Mouse (Mus musculus) forebrain, embryonic 14.5 days (tissue): ENCODE data around the gene Snd1. TPM values are rescaled to one million over a fixed set of nuclear protein-coding genes. Genes with fewer than 3 reads are reported as not detected.

Experiments
- ATAC-seq: fragments of 200-750 bp; cut with Nextera tagmentation; 2 replicates; pipeline ENCODE4 v1.8.0; 2017; ENCODE audit warnings: mild to moderate bottlenecking, moderate library complexity
- DNase-seq: peaks from one replicate; pipeline ENCODE4 v3.0.0-alpha.2; 2015; ENCODE audit warnings: low spot score
- H3K27ac ChIP-seq: fragments of 300-500 bp; sonication (generic); 2 replicates; pipeline ENCODE4 v1.5.1; 2014; ENCODE audit warnings: low read depth, mild to moderate bottlenecking, control low read depth, low read length, moderate library complexity
- H3K27me3 ChIP-seq: fragments of 300-500 bp; sonication (generic); replicated peaks from 2 replicates; pipeline ENCODE4 v1.6.1; 2014; ENCODE audit warnings: low read length, control low read depth, mixed read lengths; ENCODE audit not compliant: control insufficient read depth, insufficient read depth
- H3K36me3 ChIP-seq: fragments of 300-500 bp; sonication (generic); 2 replicates; pipeline ENCODE4 v1.6.1; 2014; ENCODE audit warnings: low read length, control low read depth; ENCODE audit not compliant: control insufficient read depth, insufficient read depth
- H3K4me1 ChIP-seq: fragments of 300-500 bp; sonication (generic); 2 replicates; pipeline ENCODE4 v1.6.1; 2014; ENCODE audit warnings: antibody characterized with exemption, low read length, control low read depth; ENCODE audit not compliant: control insufficient read depth, insufficient read depth
- H3K4me2 ChIP-seq: fragments of 300-500 bp; sonication (generic); 2 replicates; pipeline ENCODE4 v1.6.1; 2014; ENCODE audit warnings: mild to moderate bottlenecking, control low read depth, low read length
- H3K4me3 ChIP-seq: fragments of 300-500 bp; sonication (generic); 2 replicates; pipeline ENCODE4 v1.5.1; 2014; ENCODE audit warnings: low read depth, low read length, control low read depth
- H3K9ac ChIP-seq: fragments of 300-500 bp; sonication (generic); 2 replicates; pipeline ENCODE4 v1.6.1; 2014; ENCODE audit warnings: mild to moderate bottlenecking, low read length, control low read depth, moderate library complexity
- H3K9me3 ChIP-seq: fragments of 300-500 bp; sonication (generic); replicated peaks from 2 replicates; pipeline ENCODE4 v1.6.1; 2016; ENCODE audit warnings: low read length, control low read depth, mixed read lengths; ENCODE audit not compliant: control insufficient read depth
- WGBS: fragments of 180-500 bp; shearing (Covaris S2); extraction: QIAGEN DNeasy Blood & Tissue Kit; methylation state at CpG from one replicate; pipeline ENCODE4 v1.1.7; 2014; 5-methylcytosine and 5-hydroxymethylcytosine counted together
- polyA plus RNA-seq: library from polyadenylated mRNA; unstranded; fragments of >200 nt; fragmentation: Nextera tagmentation; extraction: Ambion mirVana; gene quantifications from 2 replicates; pipeline ENCODE4 v1.2.1, GENCODE M21; 2014

Gene Snd1
- polyA plus RNA-seq, 1 experiment from 2014 or later, result 67.9 TPM

DNA sequence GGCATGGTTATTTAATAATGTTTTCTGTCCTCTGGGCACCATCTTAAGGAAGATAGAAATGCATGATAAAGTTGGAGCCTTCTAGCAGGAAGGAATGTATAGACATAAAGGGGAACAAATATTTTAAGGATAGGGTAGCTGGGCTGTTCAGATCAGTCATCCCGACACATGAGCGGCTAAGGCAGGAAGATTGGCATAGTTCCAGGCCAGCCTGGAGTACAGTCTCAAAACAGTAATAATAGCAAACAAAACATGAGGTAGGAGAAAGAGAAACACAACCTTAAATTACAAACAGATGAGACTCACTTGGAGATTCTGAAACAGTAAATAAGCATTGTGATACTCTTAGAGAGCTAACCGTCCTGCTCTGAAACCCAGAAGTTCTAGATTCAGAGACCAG is 276.2 kb downstream of the Snd1 start:
- Histone ChIP-seq H3K9me3 (no peaks in the 10 kb centered on the region), H3K4me1 (peaks cover 36% of the 10 kb centered on the region), H3K4me3 (no peak overlapping the region), H3K36me3 (no peaks in the 10 kb centered on the region), H3K9ac (no peak overlapping the region), H3K4me2 (no peak overlapping the region), H3K27ac (no peak overlapping the region), H3K27me3 (no peaks in the 10 kb centered on the region)
- DNase-seq (no peak), ATAC-seq (no peak)
- 53% methylated on average over 3 of the region's 3 CpGs for WGBS

DNA sequence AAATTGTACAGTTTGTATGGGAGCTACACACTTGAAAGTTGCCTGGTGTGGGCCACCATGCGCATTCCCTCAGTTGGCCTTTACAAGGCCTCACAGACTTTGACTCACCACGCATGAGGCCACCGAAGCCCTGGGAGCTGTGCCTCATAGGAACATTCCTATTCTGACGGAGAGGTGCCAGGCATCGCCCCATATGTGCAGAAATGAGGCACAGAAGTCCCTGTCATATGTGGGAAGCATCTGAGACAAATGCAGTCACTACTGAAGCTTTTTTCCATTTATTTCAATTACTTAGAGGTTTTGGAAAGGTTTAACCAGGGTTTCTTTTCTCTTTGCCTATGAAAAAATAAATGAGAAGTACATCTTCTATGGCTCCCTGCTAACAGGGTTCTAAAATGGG is 278.3 kb downstream of the Snd1 start:
- H3K4me3 ChIP-seq, result no peak overlapping the region
- ATAC-seq, result no peak
- no peak for DNase-seq

DNA sequence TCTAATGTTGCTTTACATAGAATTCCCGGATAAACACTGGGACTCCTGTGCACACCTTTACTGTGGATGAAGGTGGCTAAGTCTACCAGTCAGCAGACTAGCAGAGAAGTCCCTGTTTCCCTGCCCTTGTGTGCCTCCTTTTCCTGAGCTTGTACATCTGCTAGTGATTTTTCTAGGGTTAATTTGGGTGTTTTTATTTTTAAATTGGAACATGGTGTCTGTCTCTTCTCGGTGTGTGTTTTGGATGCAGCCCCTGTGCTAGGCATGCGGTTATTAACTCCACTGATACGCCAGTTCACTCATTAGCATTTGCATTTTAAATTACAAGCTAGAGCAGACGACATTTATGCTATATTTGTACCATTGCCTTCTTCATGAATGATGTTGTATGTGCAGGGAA is 278.7 kb downstream of the Snd1 start:
- H3K9ac ChIP-seq, result no peak overlapping the region
- peak; percentile 63 for DNase-seq
- WGBS, result 46% methylated on average over 5 of the region's 5 CpGs
- no peaks in the 10 kb centered on the region for H3K27me3 ChIP-seq
- H3K4me3 ChIP-seq, result no peak overlapping the region
- no peak overlapping the region for H3K4me2 ChIP-seq
- ATAC-seq, result peak; percentile 51; the same call in 1 of the 2 replicates
- peak overlapping the region; percentile 59; the same call in 1 of the 2 replicates for H3K27ac ChIP-seq
- H3K4me1 ChIP-seq, result peaks cover 51% of the 10 kb centered on the region
- no peaks in the 10 kb centered on the region for H3K9me3 ChIP-seq
- H3K36me3 ChIP-seq, result no peaks in the 10 kb centered on the region

More for the DNA sequence above, 278.3 kb downstream of the Snd1 start:
- Histone ChIP-seq H3K4me1 (peaks cover 51% of the 10 kb centered on the region), H3K4me2 (no peak overlapping the region), H3K27me3 (no peaks in the 10 kb centered on the region), H3K27ac (peak overlapping the region; percentile 59), H3K9ac (no peak overlapping the region), H3K36me3 (no peaks in the 10 kb centered on the region), H3K9me3 (no peaks in the 10 kb centered on the region)
- WGBS, result 79% methylated on average over 5 of the region's 5 CpGs

DNA sequence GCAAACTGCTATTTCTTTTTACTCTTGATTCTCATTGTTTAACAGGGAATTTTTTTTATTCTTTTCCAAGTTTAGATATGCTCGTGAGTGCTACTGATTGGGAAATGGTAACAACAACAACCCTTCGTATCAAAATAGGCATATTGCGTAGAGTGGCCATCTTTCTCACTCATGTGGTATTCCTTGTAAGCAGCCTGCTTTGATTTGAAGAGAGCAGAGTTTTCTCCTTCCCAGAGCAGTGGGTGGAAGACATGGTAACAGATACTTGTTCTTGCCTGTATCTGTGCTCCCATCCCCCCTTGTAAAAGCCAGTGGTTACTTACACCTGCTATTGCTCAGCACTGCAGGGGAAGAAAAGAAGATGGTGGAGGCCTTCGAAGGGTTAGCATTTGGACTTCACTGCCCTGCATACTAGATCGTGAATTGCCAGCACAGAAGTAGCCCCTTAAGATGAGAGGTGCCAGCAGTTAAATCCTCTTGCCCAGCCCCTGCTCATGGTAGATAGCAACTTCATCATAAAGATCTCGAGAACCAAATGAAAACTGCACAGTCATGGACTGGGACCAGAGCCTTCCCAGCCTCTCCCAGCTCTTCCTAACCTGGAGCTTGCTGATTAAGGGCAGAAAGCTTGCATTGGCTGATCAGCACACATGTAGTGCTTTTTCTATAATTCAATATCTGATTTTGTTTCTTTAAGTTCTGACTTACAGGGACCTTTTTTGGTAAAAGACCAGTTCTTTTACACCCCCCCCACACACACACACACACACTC is 279.4 kb downstream of the Snd1 start:
- H3K4me1 ChIP-seq, result peaks cover 48% of the 10 kb centered on the region
- no peak for ATAC-seq

DNA sequence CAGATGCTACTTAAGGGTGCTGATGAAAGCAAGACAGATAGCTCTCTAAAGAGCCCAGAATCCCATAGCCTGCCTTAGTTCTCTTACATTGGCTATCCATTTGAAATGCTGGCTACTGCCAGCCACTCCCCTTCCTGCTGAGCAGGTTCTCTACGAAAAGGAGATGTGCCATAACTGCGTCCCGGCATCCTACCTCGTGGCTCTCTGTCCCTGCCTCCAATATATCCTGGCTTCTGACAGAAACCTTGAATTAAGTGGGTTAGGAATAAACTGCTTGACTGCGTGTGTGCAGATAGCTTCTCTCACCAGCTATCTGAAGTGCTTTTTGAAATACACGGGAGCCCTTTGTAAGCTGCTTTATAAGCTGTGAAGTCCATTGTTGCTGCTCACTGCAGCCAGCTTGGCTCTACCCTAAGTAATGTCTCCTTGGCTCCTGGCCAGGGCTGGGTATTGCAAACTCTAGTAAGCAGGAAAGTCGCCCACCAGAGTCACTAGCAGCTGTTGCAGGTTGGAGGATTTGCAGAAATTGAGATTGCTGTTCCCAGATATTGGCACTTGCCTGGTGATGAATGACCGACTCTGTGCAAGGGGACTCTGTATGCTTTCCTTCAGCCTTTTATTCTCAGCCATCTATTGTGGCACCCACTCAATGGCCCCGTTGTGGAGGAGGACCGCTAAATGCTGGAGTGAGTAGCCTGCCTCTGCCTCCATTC is 281.5 kb downstream of the Snd1 start:
- H3K4me1 ChIP-seq, result peaks cover 34% of the 10 kb centered on the region
- no peaks in the 10 kb centered on the region for H3K36me3 ChIP-seq
- DNase-seq (peak; percentile 95), ATAC-seq (peak; percentile 87)
- no peak overlapping the region for H3K9ac ChIP-seq
- H3K4me3 ChIP-seq, result no peak overlapping the region
- no peaks in the 10 kb centered on the region for H3K9me3 ChIP-seq
- 7% methylated on average over 10 of the region's 10 CpGs for WGBS
- no peaks in the 10 kb centered on the region for H3K27me3 ChIP-seq
- H3K4me2 ChIP-seq, result no peak overlapping the region; the same call in 1 of the 2 replicates
- peak overlapping the region; percentile 52; the same call in 1 of the 2 replicates for H3K27ac ChIP-seq

More for the DNA sequence above, 279.4 kb downstream of the Snd1 start:
- Histone ChIP-seq H3K27ac (peak overlapping the region; percentile 59; the same call in 1 of the 2 replicates), H3K9ac (no peak overlapping the region), H3K4me2 (no peak overlapping the region), H3K36me3 (no peaks in the 10 kb centered on the region), H3K27me3 (no peaks in the 10 kb centered on the region), H3K4me3 (no peak overlapping the region), H3K9me3 (no peaks in the 10 kb centered on the region)
- DNase-seq, result no peak
- 82% methylated on average over 6 of the region's 6 CpGs for WGBS

DNA sequence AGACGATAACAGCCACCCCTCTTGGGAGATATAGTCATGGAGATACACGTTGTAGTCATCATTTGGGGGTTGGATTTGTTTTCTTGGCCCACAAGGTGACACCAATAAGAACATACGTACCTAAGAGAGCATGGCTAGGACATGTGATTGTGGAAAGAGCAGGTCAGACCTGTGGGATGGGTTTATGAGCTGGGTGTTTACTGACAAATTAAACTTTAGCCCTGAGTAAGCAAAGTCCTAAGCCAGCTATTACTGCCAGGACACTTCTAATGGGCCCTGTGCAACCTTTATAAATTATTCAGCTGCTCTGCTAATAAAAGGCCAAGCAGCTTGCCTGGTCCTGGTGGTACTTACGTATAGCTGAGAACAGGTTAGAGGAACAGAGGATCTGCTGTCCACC is 283.4 kb downstream of the Snd1 start:
- no peak overlapping the region for H3K9ac ChIP-seq
- ATAC-seq, result no peak
- 81% methylated on average over 4 of the region's 4 CpGs for WGBS
- H3K9me3 ChIP-seq, result no peaks in the 10 kb centered on the region
- H3K4me1 ChIP-seq, result peaks cover 29% of the 10 kb centered on the region
- H3K4me2 ChIP-seq, result no peak overlapping the region
- no peak overlapping the region for H3K4me3 ChIP-seq
- DNase-seq, result no peak
- no peaks in the 10 kb centered on the region for H3K36me3 ChIP-seq
- H3K27ac ChIP-seq, result no peak overlapping the region
- no peaks in the 10 kb centered on the region for H3K27me3 ChIP-seq

DNA sequence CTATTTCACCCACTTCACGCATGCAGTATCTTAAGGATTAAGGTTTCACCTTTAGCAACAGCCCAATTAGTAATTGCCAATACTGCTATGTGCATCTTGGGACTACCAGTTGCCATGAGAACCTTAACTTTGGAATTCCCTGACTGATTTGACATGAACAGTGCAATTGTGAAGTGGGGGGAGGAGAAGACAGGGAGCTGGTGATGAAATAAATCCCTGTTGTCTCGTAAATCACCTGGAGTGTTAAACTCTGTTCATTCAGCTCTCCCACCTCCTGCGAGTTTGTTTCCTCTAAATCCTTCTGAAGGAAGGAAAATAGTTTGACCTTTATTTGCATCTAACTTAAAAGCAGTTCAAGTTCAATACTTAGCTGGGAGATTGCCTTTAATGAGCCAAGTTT is 286.8 kb downstream of the Snd1 start:
- no peaks in the 10 kb centered on the region for H3K27me3 ChIP-seq
- no peak for DNase-seq
- no peak for ATAC-seq
- H3K9me3 ChIP-seq, result no peaks in the 10 kb centered on the region
- no peaks in the 10 kb centered on the region for H3K36me3 ChIP-seq
- peaks cover 18% of the 10 kb centered on the region for H3K4me1 ChIP-seq
- H3K27ac ChIP-seq, result no peak overlapping the region
- no peak overlapping the region for H3K4me3 ChIP-seq
- H3K4me2 ChIP-seq, result no peak overlapping the region
- 14% methylated on average over 3 of the region's 3 CpGs for WGBS
- H3K9ac ChIP-seq, result no peak overlapping the region

DNA sequence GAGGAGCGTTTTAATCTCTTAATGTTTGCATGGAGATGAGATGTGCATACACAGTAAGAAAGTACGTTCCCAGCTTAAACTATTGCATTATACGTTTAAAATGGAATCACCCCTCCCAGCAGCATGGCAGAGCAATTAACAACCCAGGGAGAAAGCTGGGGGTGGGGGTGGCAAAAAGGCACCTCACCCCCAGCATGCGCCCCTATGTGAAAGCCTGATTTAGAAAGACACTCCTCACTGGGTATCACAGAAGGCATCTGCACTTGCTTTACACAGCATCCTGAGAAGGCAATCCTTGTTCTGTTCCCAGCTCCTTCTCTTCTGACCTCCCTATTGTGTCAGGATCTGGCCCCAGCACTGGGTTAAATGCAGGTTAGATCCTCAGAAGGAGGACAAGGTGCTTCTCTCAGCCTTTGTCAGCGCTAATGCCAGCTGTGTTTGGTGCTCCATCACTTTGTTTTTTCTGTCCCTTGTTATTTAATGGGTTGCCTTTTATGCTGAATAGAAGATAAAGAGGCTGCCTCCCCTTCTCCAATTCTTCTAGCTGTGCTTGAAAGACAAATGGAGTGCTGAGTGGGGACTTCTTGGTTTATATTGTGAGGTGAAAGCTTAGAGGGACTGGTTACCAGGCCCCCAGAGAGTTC is 287.3 kb downstream of the Snd1 start:
- Histone ChIP-seq H3K4me2 (no peak overlapping the region), H3K27ac (no peak overlapping the region), H3K36me3 (no peaks in the 10 kb centered on the region), H3K9me3 (no peaks in the 10 kb centered on the region), H3K27me3 (no peaks in the 10 kb centered on the region), H3K4me1 (peaks cover 13% of the 10 kb centered on the region), H3K9ac (no peak overlapping the region), H3K4me3 (no peak overlapping the region)
- WGBS, result 3% methylated on average over 5 of the region's 5 CpGs
- ATAC-seq (no peak), DNase-seq (no peak)
